Mouse (Mus musculus) megakaryocyte progenitor cell, adult 5-6 weeks (primary cell): ENCODE measurements around the gene Jakmip3. TPM values are rescaled to one million over a fixed set of nuclear protein-coding genes. Genes with fewer than 3 reads are reported as not detected.
A peak's percentile ranks its signal among the peaks of the same experiment; 100 is the strongest.

Experiments
- ATAC-seq: replicated peaks from 2 replicates; pipeline ENCODE4 v1.8.0; 2016; ENCODE audit warnings: mild to moderate bottlenecking, moderate TSS enrichment, inconsistent platforms; ENCODE audit not compliant: poor library complexity
- total RNA-seq, 2 experiments: library from RNA; stranded (forward) in 1 of 2; stranded (reverse) in 1 of 2; fragments of 157-497, 149-512 nt in 1 of 2; fragments of 200-1000 nt in 1 of 2; gene quantifications; 2 replicates each; pipeline versions ENCODE4 v1.2.3 to v1.2.4; 2015 to 2017

The Jakmip3 gene
- total RNA-seq (2015) (not detected in 2 replicates), total RNA-seq (2017) (not detected in 2 replicates)

DNA sequence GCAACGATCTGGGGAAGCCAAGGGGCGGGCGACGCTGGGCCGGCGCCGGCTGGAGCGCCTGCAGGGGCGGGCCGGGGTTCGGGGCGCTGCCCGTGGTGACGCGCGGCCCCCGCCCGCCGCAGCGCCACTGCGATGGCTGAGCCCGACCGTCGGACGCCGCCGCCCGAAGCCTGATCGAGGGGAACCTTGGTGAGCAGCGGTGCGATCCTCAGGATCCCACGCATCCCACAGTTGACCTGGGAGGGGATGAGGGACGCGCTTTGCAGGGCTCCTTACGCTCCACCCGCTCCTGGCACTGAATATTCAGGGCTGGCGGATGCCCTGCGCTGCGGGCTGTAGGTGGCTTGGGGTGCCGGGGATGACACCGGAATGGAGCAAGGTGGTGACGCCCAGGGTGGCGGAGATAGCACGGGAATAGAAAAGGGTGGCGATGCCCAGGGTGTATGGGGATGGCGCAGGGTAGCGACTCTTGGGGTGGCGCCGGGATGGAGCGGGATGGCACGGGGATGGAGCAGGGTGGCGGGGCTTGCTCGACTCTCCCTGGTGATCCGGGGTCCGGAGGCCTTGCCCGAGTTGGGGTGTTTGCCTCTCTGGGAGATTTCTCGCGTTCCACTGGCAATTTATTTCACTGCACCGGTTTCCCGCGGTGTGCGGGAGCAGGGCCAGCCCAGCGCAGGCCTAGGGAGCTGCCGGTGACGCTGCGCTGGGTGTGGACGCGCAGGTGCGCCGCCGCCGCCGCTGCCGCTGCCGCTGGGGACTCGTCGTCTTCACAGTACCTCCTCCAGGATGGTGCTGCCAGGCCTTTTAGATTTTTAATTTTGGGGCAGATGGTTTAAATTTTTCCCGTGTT is at the start of gene Jakmip3:
TSS of gene Jakmip3 (plus strand) at position 119 of the 850 bp plus-strand sequence.
- peak; percentile 31; the same call in 1 of the 2 replicates for ATAC-seq

DNA sequence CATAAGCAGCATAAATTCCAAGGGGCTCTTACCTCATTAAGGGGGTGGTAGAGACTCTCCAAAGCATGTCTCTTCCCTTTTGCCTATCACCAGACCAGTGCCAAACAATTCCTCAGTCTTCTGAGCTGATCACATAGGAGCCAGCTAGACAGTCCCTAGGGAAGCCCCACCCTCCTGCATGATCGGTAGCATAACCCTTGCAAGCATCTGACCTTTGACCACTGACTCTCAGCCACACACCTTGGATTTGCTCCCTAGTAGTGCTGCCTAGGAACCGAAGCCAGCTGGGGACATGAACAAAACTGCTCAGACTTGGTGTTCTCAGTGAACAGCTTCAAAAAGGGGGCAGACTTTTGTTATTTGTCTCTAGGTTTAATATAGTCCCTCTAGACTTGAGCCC is 42.4 kb upstream of the Jakmip3 start:
- no peak for ATAC-seq

DNA sequence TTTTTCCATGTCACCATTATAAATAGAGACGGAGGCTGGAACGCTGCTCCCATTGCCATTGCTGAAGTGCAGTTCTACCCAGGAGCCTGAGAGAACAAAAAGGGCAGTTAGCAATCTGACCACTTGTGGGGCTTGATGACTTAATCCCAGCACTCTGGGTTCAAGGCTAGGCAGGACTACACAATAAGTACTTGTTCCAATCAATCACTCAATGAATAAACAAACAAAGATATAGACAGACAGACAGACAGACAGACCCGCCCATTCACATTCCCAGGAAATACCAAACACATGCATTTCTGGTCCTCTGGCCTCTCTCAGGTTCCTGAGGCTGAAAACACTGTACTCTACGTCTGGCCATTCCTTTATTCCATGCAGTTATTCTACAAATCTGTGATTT is 41.8 kb upstream of the Jakmip3 start:
- ATAC-seq, result no peak

DNA sequence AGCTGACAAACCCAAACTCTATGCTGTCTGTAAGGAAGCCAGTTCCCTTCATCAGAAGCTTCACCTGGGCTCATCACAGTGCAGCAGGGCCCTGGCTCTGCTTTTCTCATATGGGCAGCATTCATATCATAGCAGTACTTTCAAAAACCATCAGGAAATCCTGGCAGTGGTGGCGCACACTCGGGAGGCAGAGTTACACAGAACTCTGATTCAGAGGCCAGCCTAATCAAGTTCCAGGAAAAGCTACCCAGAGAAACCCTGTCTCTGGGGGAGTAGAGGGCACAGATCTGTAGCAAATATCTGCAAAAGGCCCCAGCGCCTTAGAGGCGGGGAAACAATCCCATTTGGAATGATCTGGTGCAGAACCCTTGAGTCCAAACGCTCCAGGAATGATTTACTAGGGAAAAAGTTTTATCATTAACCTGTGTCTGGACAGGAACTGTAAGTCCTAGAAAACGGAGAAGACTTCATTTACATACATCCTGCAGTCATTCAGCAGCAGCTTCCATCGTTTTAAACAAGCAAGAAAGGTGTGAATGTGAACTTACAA is 36.6 kb upstream of the Jakmip3 start:
- ATAC-seq, result no peak

DNA sequence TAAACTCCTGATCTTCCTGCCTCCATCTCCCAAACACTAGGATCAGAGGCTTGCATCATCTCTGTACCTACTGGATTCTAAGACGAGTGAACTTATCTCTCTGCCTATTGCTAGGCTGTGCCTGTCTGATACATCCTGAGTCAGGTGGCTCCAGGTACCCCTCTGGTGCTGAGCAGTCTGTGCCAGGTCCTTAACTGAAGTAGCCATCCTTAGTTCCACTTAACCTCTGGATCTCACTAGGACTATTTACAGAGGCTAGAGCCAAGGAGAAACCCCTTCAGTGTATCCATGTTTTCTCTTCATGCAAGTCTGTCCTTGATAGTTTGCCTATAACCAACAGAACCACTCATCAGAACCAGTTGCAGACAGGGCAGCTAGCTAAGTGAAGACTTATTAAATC is 34.1 kb upstream of the Jakmip3 start:
- ATAC-seq, result no peak

DNA sequence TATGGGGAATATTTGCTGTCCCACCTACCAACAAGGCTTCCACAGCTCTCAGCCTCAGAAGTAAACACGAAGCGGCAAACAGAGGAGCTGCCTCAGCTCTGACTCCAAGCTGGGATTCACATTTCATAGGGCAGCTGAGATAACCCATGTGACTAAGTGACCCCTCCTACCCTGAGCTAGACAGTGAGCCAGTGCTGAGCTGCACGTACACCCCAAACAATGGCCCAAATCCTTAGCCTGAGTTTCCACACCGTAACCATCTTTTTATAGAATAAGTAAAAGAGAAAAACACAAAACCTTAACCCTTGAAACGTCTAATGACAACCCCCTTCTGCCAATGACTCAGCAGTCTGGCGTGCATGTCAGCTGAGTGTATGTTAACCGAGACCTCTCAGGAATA is 33.5 kb upstream of the Jakmip3 start:
- ATAC-seq, result peak; percentile 12; the same call in 1 of the 2 replicates

DNA sequence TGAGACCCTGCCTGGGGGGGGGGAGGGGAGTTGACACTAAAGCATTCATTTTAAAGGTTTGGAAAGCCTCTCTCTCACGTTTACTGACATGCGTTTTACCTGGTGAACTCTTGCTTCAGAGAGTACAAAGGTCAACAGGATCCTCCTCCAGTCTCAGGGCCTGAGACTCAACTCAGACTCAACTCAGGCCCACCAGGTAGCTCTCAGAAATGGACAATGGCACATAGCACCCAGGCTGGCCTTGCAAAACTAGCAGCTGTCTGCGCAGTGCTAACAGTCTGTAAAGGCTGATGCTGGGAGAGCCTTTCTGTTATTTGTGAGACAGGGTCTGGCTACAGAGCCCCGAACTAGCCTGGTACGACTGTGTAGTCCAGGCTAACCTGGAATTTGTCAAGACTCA is 32.6 kb upstream of the Jakmip3 start:
- no peak for ATAC-seq

DNA sequence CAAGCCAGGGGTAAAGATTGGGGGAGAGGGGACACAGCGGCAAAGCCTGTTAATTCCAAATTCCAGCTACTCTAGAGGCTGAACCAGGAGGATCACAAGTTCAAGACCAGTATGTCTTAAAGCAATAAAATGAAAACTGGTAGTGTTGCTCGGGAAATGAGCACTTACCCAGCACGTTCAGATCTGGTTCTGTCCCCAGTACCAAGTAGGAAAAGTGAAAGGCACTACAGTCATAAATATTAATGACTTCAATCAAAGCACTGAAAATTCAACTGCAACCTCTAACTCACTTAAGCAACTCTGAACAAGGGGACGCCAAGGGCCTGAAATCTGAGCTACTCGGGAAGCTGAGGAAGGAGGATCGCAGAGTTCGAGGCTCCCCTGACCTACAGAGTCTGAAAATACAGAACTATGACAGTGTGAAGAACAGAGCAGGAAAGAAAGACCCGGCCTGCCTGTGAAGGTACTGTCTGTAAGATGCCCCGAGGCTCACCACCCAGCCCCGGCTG is 31.7 kb upstream of the Jakmip3 start:
- no peak for ATAC-seq

DNA sequence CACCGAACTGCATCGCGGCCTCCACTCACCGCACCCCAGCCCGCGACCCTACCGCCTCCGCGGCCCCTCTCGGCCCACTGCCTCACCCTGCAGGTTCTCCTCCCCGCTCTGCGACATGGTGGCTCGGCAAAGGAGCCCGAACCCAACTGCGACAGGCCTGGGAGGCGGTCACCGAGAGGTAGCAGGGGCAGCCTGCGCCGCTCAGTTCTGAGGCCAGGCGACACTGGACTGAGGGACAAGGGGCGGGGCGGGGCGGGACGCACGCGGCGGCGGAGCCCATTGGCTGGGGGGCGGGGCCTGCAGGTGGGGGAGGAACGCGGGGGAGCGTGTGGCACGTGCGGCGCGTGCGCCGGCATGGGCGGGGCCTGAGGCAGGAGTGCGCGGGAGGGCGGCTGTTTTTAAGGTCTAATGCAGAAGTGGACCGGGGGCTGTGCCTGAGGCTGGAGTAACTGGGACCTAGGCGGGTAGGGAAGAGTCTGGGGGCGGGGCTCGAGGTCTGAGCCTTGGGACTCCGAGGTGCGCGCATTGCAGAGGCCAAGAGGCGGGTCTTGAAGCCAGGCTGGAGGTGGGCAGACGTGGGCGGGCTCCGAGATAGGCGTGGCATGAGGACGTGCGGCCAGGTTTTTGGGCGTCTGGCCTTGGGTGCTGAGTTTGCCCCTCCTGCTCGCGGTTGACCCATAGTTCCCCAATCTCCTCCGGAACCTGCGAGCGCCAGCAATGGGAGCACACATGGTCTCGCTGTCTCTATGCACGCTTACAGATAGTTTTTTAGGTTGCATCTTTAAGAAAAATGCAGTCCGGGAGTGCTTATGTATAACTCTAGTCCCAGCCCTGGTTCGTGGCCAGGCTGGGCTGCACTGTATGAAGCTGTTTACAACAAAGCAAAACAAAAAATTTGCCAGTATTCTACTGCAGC is 31.0 kb upstream of the Jakmip3 start, which contains the start of gene Bnip3:
TSS of gene Bnip3 (minus strand) at position 243 of the 916 bp plus-strand sequence.
- peak; percentile 87 for ATAC-seq

DNA sequence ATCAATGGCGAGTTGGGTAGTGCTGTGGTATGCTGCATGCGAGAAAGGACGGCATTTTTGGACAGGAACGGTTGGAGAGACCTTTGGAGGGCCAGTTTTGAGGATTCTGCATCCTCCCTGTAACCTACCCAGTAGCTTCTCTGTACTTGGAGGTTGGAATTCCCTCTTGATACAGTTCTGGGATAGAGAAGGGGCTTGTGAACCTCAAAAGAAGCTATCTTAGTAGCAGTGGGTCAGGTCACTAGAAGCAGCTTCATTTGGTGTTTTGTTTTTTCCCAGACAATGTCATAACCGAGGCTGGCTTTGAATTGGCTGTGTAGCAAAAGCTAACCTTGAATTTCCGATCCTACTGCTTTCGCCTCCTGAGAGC is 30.4 kb upstream of the Jakmip3 start:
- no peak; the same call in 1 of the 2 replicates for ATAC-seq

DNA sequence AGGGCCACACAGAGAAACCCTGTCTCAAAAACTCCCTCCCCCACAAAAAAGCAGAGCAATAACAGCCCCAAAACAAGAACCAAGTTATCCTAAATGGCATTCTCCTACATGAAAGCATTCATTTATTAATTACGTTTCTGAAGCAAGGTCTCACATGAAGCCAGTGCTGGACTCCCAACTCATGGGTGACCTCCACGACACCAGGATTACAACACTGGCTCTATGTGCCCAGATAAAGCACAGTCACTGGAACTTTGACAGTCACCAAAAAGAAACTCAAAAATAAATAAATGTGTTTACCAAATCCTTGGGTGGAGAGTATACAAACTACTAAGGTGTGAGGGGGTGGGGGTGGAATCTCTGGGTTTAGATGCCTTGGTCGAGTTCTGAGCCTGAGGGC is 26.9 kb upstream of the Jakmip3 start:
- ATAC-seq, result no peak

DNA sequence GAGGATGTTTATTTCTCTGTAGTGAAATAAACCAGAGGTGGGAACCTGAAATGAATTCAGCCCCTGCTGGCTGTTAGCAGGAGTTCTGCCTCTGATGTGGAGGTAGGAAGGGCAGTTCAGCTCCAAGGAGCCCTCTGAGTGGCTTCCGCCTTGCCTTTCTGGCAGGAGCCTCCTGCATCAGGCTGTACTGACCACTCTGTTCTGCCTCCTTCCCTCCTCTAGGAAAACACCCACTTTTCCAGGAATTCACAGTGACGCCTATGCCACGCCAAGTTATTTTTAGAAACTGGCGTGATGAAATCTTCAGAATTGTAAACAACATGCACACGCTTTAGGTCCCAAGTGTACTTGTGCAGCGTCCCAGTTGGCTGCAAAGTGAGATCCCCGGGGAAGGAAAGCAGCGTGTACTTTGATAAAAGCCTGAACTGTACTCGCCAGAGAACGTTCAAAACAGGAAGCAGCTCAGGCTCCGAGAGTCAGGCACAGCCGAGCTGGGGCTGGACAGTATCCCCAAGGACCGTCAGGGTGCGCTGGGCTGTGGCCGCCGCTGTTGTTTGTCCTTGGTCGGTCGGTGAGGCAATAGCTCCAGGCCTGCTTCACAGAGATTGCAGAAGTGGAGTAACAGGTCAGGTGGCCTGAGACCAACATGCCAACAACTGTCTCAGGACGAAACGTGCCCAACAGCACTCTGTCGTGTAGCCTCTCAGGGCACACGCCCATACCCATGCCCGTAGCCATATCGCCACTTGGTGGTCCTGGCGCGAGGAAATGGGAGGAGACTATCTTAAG is 21.2 kb upstream of the Jakmip3 start:
- ATAC-seq, result peak; percentile 87

DNA sequence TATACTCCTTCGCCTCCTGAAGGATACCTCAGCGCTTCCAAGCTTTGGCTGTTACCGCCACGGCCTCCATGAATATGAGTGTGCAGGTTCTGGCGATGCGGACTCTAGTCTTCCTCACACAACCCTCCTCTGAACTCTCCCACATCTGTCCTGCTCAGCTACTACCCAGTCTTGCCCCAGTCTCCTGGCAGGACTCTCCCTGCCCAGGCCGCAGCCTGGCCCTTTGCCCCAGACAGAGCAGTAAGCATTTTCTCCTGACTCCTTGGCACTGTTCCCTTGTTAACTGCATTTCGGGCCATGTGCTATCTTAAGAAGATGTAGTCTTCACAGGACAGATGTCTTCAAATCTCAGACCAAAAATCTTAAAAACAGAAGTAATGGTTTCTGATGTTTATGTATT is 18.9 kb upstream of the Jakmip3 start:
- ATAC-seq, result no peak

DNA sequence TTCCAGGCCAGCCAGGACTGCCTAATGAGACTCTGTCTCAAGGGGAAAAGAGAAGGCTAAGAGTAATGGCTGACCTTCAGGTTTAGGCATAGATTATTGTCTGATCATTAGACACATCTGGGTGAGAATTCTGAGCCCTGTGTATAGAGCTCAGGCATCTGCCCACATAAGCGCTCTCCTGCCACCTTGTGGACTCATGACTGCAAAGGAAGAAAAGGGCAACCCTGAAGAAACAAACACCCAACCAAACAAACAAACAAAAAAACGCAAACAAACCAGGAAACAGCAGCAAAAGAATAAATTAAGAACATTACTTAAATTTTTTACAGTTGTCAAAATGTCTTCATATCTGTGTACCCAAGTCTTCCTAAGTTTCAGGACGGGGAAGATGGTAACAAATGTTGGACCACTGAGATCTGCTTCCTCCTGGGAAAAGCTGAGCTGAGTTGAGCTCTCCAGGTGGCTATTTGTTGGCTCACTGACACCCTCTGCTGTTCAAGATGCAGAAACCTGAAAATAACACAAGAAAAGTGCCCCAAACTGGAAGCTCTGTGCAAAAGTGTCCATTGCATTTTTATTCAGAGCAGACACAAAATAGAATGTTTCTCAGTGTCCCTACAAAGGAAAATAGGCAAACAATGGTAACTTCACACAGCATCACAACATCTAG is 16.6 kb upstream of the Jakmip3 start:
- ATAC-seq, result peak; percentile 41

DNA sequence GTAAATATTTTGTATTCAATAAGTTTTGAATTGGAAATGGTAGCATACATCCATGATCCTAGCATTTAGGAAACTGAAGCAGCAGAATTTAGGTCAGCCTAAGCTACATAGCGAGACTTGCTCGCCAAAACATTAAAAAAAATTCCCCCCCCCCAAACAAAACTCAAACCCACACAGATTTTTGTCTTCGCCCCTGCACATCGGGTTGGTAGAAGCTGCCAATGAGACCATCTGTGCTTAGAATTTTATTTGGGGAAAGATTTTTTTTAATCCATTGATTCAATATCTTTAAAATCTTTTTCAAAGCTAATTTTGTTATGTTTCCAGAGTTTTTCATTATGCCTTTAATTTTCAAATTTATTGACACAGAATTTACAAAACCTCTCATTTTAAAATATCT is 12.1 kb upstream of the Jakmip3 start:
- ATAC-seq, result no peak

DNA sequence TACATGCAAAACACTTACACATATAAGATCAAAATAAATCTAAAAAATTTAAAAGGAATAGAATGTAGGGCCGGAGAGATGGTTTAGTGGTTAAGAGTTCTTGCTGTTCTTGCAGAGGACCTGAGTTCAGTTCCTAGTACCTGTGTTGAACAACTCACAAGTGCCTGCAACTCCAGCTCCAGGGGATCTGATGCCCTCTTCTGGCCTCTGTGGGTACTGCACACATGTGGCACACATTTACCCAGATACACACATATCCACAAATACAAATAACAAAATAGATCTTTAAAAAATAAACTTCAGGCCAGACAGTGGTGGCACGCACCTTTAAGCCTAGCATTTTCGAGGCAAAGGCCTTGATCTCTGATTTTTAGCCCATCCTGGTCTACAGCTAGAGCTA is 6.0 kb upstream of the Jakmip3 start:
- no peak for ATAC-seq

DNA sequence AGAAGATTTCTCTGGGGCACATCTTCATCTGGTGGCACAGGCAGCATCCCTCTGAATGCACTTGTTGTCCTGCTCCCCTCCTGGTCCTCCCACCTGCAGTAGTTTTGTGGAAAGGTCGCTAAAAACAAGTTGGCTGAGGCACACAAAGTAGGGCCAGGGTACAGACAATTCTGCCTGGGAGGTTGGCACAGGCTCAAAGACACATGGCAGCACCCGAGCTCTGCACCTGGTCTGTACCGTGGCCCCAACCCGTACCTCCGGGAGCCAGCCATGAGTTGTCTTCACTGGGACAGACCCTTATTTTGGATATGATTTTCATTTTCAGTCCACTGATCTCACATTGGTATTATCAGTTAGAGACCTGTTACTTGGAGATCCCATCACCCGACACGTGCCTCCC is 1.5 kb upstream of the Jakmip3 start:
- no peak for ATAC-seq

DNA sequence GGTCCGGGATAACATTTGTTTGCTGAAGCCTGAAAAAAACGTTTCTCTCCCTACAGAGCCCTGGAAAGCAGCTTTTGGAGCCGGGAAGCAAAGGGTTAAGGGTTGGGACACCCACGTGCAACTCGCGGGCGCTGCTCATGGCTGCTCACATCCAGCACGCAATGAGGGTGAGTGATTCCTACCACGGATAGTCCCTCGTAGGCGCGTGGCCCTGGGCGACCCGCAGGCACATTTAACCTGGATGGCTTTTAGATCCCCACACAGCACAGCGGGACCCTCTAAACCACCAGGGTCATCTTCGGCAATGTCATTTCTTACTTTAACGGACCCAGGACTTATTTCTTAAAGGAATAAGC is 296 bp upstream of the Jakmip3 start:
- 0 out of 2 replicates have a peak, but pooled peaks have one; percentile 42 for ATAC-seq

DNA sequence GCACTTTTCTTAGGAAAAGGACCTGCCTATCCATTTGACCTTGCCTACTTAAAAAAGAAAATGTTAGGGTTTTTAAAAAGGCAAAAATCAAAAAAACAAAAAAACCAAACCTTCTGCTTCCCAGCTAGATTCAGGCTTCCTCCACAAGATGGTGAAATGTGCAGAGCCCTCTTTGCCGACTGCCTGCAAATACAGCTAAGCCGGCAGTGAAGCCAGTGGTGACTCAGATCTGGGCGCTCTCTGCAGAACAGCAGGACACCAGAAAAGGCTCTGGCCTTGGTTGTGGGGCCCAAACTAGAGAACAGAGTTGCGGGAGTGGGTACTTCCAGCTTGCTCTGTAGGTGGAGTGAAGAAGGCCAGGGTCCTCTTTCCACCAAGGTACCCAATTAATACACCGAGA is 1.0 kb downstream of the Jakmip3 start:
- no peak for ATAC-seq

DNA sequence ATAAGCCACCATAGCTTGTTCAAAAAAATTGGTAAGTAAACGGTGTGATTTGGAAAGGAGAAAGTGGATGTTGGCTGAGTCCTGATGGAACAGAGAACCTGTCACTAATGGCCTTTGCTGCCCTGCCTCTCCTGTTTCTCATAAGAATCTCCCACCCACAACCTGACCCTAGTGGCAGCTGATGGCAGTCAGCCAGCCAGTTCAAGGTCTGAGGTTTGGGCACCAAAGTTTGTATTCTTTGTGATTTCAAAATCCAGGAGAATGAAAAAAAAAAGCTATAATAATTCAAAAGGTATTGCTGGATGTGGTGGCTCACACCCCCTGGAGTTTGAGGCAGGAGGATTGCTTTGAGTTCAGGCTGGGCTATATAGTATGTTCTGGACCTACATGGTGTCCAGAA is 1.8 kb downstream of the Jakmip3 start:
- no peak for ATAC-seq
